Mouse (Mus musculus): ENCODE measurements around the gene Stat2.

GRCm38 (mm10) chr10:128225538-128225937 lies 44.8 kb upstream of the Stat2 start, which contains the start of gene Mip:
- TF ChIP-seq MYOD1 (IDR thresholded peaks at IDR 0.05; ENCODE audit: control insufficient read depth in 1 of 3, insufficient read length in 2 of 3, low read depth in 2 of 3) (no peak), POLR2A (IDR thresholded peaks at IDR 0.05; ENCODE audit: insufficient read length, low read depth) (no peak), MAX (IDR thresholded peaks at IDR 0.05; ENCODE audit: low read depth) (no peak), POLR2AphosphoS2 (IDR thresholded peaks at IDR 0.05; ENCODE audit: insufficient read length, low read depth) (no peak), MYOG (IDR thresholded peaks at IDR 0.05; ENCODE audit: control insufficient read depth in 1 of 3, insufficient read depth in 1 of 3, insufficient read length in 2 of 3, low read depth in 2 of 3) (no peak), TCF3 (IDR thresholded peaks at IDR 0.05; ENCODE audit: insufficient read length, low read depth) (no peak), USF1 (IDR thresholded peaks at IDR 0.05; ENCODE audit: low read depth) (no peak), TCF12 (IDR thresholded peaks at IDR 0.05; ENCODE audit: insufficient read depth, poor library complexity, severe bottlenecking) (no peak)

Measured in myocyte (in vitro differentiated cells).